19 mouse cellular contexts compared by ENCODE assay signal in the genomic region with DNA sequence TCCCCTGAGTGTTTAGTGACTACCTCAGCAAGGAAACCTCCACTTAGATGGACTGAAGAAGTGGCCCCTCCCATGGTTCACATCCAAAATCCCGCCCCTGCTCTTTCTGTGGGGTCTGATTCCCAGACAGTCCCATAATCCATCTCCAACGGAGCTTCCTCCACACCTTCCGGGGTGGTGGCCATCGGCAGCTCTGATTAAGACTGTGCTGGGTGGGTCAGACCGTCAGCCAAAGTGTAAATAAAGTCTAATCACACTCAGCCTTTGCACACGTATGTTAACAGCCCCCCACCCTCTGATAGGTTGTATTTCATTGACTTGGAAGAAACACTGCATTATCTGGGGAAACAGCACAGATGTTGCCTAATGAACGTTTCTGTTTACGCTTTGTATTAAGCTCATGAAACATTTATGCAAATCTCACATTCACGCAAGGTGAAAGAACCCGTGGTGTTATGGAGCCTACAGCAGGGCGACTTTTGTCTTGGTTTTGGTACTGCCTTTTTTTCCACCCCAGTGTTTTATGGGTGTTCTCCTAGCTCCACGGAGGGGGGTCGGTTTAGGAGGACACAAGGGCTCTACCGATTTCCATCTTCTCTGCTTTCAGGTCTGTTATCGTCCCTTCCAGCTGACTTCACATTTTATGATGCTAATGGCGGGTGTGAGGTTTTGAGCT.
DNase-seq lines count a peak whose midpoint lies in the region; ATAC-seq lines count a peak whose summit lies in the region.
"Had no signal": no experiment of that assay in that cellular context is flagged by ENCODE, and none has a peak within 500 bp of the region (broad histone marks: within the 10 kb centered on the region; RNA-seq: fewer than 3 reads in every experiment).

No protein-coding gene starts in this region.

- H3K4me2 ChIP-seq in midbrain, embryonic 11.5 days = no peak overlapping the region
- H3K4me2 ChIP-seq in midbrain, embryonic 15.5 days = no peak overlapping the region
- peak overlapping the region; percentile 24; the same call in 1 of the 2 replicates for H3K4me2 ChIP-seq in hindbrain, embryonic 15.5 days
- H3K4me2 ChIP-seq in neural tube, embryonic 15.5 days = peak overlapping the region; percentile 36
- H3K4me2 ChIP-seq: embryonic facial prominence, embryonic 13.5 days had no signal

- peak; percentile 34 for DNase-seq in embryo, embryonic 11 days
- DNase-seq in embryo, embryonic 10.5 days (ENCODE audit: low spot score) = no peak
- DNase-seq in midbrain, embryonic 11.5 days (ENCODE audit: low spot score, missing footprints) = peak; percentile 87
- DNase-seq in spleen, postnatal 10 days (ENCODE audit: low spot score in 2 of 2) = no peak
- DNase-seq in layer of hippocampus, adult 8-10 months (ENCODE audit: low spot score in 2 of 2) = no peak
- DNase-seq: cerebellum, adult 9-11 months; heart, adult 11 months; kidney, adult 18-20 months; kidney, postnatal 10 days; right cerebral cortex, postnatal 4 days had no signal

- 51% methylated on average over 16 of the region's 16 CpGs for WGBS in midbrain, embryonic 11.5 days
- 35% methylated on average over 16 of the region's 16 CpGs for WGBS in midbrain, embryonic 15.5 days
- whole genome bisulfite sequencing in hindbrain, embryonic 15.5 days = 31% methylated on average over 16 of the region's 16 CpGs
- WGBS in neural tube, embryonic 15.5 days = 16% methylated on average over 16 of the region's 16 CpGs

- no peaks in the 10 kb centered on the region for H3K27me3 ChIP-seq in midbrain, embryonic 11.5 days (ENCODE audit: control insufficient read depth, insufficient read depth, low read length)
- H3K27me3 ChIP-seq in midbrain, embryonic 15.5 days (replicated peaks) = no peaks in the 10 kb centered on the region
- H3K27me3 ChIP-seq in hindbrain, embryonic 15.5 days = no peaks in the 10 kb centered on the region
- H3K27me3 ChIP-seq in neural tube, embryonic 15.5 days (replicated peaks) = no peaks in the 10 kb centered on the region

- no peak overlapping the region for H3K27ac ChIP-seq in midbrain, embryonic 11.5 days (ENCODE audit: low read depth, low read length)
- H3K27ac ChIP-seq in midbrain, embryonic 15.5 days = no peak overlapping the region
- no peak overlapping the region for H3K27ac ChIP-seq in hindbrain, embryonic 15.5 days (replicated peaks)
- H3K27ac ChIP-seq in neural tube, embryonic 15.5 days (replicated peaks) = no peak overlapping the region
- H3K27ac ChIP-seq: embryonic facial prominence, embryonic 13.5 days; layer of hippocampus, adult 2 months; liver, embryonic 14.5 days; macrophage; stomach, postnatal 0 days had no signal

- peak; percentile 60; the same call in 1 of the 2 replicates for ATAC-seq in midbrain, embryonic 11.5 days (ENCODE audit: low FRiP score)
- ATAC-seq in midbrain, embryonic 15.5 days (replicated peaks) = no peak
- no peak for ATAC-seq in hindbrain, embryonic 15.5 days (ENCODE audit: low FRiP score, low read depth)
- ATAC-seq in neural tube, embryonic 15.5 days (ENCODE audit: low FRiP score) = no peak
- ATAC-seq: CD4-positive, CD25-positive, alpha-beta regulatory T cell, adult 4 months had no signal

- H3K9me3 ChIP-seq in midbrain, embryonic 11.5 days (ENCODE audit: control insufficient read depth, low read length) = no peaks in the 10 kb centered on the region
- H3K9me3 ChIP-seq in midbrain, embryonic 15.5 days = no peaks in the 10 kb centered on the region
- H3K9me3 ChIP-seq in hindbrain, embryonic 15.5 days = no peaks in the 10 kb centered on the region
- H3K9me3 ChIP-seq in neural tube, embryonic 15.5 days (replicated peaks) = no peaks in the 10 kb centered on the region
- H3K9me3 ChIP-seq: embryonic facial prominence, embryonic 13.5 days had no signal

- H3K9ac ChIP-seq in midbrain, embryonic 11.5 days (ENCODE audit: low read length) = no peak overlapping the region
- no peak overlapping the region for H3K9ac ChIP-seq in midbrain, embryonic 15.5 days
- no peak overlapping the region for H3K9ac ChIP-seq in hindbrain, embryonic 15.5 days
- H3K9ac ChIP-seq in neural tube, embryonic 15.5 days (replicated peaks) = no peak overlapping the region
- H3K9ac ChIP-seq: embryonic facial prominence, embryonic 13.5 days; liver, embryonic 14.5 days had no signal

- H3K4me1 ChIP-seq in midbrain, embryonic 11.5 days (ENCODE audit: control insufficient read depth, insufficient read depth, low read length) = peaks cover 18% of the 10 kb centered on the region
- H3K4me1 ChIP-seq in midbrain, embryonic 15.5 days = peaks cover 7% of the 10 kb centered on the region; the same call in 1 of the 2 replicates
- peaks cover 5% of the 10 kb centered on the region for H3K4me1 ChIP-seq in hindbrain, embryonic 15.5 days (replicated peaks)
- H3K4me1 ChIP-seq in neural tube, embryonic 15.5 days = peaks cover 5% of the 10 kb centered on the region; the same call in 1 of the 2 replicates

- no peaks in the 10 kb centered on the region for H3K36me3 ChIP-seq in midbrain, embryonic 11.5 days (ENCODE audit: control insufficient read depth, insufficient read depth, low read length)
- no peaks in the 10 kb centered on the region for H3K36me3 ChIP-seq in midbrain, embryonic 15.5 days (replicated peaks)
- no peaks in the 10 kb centered on the region for H3K36me3 ChIP-seq in hindbrain, embryonic 15.5 days
- no peaks in the 10 kb centered on the region for H3K36me3 ChIP-seq in neural tube, embryonic 15.5 days
- H3K36me3 ChIP-seq: embryonic facial prominence, embryonic 13.5 days had no signal

- H3K4me3 ChIP-seq in midbrain, embryonic 11.5 days (ENCODE audit: low read depth, low read length) = no peak overlapping the region
- no peak overlapping the region for H3K4me3 ChIP-seq in midbrain, embryonic 15.5 days
- no peak overlapping the region for H3K4me3 ChIP-seq in hindbrain, embryonic 15.5 days
- H3K4me3 ChIP-seq in neural tube, embryonic 15.5 days (replicated peaks) = no peak overlapping the region
- H3K4me3 ChIP-seq: embryonic facial prominence, embryonic 13.5 days; layer of hippocampus, adult 2 months had no signal

Comparison
In these comparisons a context has a peak if more than half of its experiments do, and no peak if none do; other contexts are left out.
1. DNase-seq: peak in embryo, embryonic 11 days (single experiment) and midbrain, embryonic 11.5 days (single experiment); none in embryo, embryonic 10.5 days (single experiment), spleen, postnatal 10 days (0 of 2) and layer of hippocampus, adult 8-10 months (0 of 2).
2. H3K4me2 ChIP-seq: peak in hindbrain, embryonic 15.5 days (single experiment) and neural tube, embryonic 15.5 days (single experiment); none in midbrain, embryonic 11.5 days (single experiment) and midbrain, embryonic 15.5 days (single experiment).